Mouse (Mus musculus) right cerebral cortex, postnatal 14 days (tissue): ENCODE results near the gene Tbl2.

ENCODE experiments used
- DNase-seq: peaks from one replicate; pipeline ENCODE4 v3.0.0; 2022

Gene Tbl2

DNA sequence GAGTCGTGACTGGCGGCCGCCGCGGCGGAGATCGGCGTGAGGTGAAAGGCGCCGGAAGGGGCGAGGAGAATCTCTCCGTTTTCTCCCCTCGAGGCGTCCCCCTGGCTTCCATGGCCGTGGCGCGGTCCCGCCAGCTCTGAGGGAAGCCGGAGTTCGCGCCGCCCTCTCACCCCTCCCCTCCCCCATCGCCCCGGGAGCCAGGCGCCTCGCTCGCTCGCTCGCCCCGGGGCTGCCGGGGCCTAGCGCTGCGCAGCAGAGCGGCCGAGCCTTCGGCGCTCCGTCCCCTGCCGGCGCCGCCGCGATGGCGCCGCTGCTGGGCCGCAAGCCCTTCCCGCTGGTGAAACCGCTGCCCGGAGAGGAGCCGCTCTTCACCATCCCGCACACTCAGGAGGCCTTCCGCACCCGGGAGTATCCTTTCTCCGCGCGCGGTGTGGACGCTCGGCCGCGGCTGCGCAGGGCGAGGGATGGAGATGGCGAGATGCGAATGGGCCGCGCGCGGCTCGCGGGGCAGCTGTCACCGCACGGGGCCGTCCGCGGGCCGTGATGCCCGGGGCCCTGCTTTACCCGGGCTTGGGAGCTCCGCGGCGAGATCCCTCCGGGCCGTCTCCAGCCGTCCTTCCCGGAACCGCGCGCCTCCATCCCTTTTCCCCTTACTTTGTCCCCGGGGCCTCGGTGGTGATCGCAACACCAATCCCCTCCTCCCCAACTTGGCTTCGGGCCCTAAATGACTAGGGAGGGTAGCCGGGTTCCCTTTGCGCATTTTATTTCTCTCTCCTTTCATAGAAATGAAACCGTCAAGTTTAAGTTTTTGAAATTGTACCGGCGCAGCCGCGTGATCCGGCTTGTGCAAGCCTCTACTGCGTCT is 38.1 kb downstream of the Tbl2 start:
- DNase-seq, result peak; percentile 38

DNA sequence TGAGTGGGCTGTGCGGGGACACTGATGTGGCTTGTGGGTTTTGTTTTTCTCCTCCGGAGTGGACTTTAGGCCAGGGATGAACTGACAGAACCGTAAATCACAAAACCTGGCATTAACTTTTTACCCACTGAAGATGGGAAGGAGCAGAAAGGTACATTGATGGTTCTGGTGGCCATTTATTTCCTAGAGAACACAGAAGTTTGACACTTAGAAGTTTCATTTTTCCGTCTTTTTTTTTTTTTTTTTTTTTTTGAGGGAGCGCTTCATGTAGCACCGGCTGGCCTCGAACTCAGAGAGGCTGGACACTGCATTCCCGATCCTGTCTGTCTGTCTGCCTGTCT is 38.7 kb downstream of the Tbl2 start:
- DNase-seq, result no peak

DNA sequence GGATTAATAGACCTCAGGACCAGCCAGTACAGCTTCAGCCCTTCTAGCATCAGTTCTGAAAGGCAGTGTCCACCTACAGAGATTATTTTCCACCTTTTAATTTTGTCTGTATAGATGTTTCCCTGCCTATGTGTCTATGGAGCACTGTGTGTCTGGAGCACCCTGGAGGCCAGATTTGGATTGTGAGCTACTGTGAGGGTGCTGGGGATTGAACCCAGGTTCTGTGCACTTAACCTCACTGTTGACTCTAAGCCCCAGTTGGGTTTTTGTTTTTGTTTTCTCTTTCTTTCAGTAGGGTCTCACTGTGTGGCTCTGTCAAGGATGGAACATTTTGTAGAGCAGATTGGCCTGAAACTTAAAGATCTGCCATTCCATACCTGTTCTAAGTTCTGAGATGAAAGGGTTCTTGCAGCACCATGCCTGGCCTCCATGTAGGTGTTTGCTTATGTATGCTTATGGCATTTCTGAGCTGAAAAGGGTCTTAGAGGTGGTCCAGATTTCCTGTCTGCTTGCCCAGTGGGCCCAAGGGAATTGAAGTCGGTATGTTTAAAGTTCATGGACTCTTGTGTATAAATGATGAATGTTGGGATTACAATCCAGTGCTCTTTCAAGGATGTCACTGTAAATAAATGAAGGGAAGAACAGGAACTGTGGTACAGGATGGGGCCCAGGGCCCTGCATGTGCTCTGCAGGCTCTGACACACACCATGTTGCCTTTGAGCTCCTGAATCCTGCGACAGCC is 40.0 kb downstream of the Tbl2 start:
- DNase-seq, result no peak

DNA sequence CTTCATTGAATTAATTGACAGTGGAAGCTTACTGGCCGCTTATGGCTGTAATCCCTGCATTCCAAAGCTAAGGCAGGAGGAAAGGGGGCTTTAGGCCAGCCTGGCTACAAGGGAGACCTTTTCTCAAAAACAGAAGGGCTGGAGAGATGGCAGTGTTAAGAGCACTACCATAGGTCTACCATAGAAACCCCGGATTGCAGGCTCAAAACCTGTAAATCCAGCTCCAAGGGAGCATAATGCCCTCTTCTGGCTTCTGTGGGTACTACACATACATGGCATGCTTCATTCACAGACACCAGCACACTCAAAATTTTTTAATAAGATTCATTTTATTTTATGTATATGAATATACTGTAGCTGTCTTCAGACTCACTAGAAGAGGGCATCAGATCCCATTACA is 42.2 kb downstream of the Tbl2 start:
- DNase-seq, result peak; percentile 56

DNA sequence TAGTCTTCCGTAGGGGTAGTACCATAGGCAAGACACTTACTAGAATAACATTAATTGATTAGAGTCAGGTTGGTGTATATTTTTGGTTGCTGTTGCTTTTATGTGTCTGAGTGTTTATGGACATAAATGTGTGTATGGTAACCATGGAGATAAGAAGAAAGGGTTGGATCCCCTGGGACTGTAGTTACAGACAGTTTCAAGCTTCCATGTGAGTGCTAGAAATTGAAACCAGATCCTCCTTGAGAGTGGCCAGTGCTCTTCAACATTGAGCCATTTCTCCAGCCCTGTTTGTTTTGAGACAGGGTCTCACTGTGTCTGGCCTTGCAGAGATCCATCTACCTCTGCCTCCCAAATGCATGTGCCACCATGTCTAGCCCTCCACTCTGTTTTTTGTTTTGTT is 43.0 kb downstream of the Tbl2 start:
- DNase-seq, result no peak

DNA sequence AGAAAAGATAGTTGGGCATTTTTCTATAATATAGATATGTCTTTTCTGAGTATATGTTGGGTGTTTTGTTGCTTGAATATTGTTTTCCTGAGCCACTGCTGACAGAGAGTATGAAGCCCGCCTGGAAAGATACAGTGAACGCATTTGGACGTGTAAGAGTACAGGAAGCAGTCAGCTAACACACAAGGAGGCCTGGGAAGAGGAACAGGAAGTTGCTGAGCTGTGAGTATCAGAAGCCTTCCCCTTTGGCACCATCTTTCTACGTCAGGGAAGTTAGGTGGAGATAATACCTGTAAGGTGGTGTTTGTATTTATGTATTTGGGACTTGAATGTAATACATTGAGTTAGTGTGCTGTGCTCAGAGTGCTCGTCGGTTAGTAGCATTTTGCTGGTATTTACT is 46.9 kb downstream of the Tbl2 start:
- DNase-seq, result no peak

DNA sequence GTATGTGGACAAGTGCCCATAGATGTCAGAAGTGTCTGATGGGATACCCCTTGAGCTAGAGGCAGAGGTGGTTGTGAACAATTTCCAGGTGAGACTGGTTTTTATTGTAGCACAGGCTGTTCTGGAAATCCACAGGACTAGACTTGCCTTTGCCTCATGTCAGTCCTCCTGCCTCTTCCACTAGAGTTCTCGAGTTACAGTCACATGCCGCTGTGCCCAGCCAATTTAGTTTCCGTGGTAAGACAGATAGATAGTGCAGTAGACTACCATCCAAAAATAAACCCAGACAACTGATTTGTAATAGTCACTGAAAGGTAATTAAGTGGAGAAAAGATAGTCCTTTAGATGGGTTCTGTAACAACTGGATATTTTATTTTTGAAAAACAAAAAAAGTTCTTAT is 53.3 kb downstream of the Tbl2 start:
- DNase-seq, result no peak

DNA sequence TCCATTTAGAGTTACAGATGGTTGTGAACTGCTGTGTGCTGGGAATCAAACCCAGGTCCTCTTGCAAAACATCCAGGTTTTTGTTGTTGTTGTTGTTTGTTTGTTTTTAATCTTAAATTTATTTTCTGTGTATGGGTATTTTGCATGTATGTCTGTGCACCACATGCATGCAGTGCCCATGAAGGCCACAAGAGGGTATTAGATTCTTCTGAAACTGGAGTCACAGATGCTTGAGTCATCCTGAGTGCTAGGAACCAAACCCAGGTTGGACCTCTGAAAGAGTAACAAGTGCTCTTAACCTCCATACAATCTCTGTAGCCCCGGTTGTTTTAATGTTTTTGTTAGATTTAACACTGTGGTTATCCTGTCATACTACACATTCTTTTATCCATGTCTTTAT is 58.7 kb downstream of the Tbl2 start:
- no peak for DNase-seq
